Mouse (Mus musculus) bone marrow macrophage, adult 2 months (primary cell): ENCODE results near the gene D17H6S53E.

Source experiments
- CTCF ChIP-seq: IDR thresholded peaks from 2 replicates; pipeline ENCODE4 v1.5.1; 2012; ENCODE audit warnings: low read depth, mild to moderate bottlenecking, low read length, moderate library complexity
- POLR2A ChIP-seq: IDR thresholded peaks from 2 replicates; pipeline ENCODE4 v1.6.1; 2012; ENCODE audit warnings: mild to moderate bottlenecking, low read depth, low read length, borderline replicate concordance

GRCm38 (mm10) chr17:35153931-35154330 lies 27.8 kb downstream of the D17H6S53E start:
- TF ChIP-seq CTCF, result no peak
- TF ChIP-seq POLR2A, result no peak
